Mouse (Mus musculus): ENCODE measurements around the gene Zp1. TPM values are rescaled to one million over a fixed set of nuclear protein-coding genes. Genes with fewer than 3 reads are reported as not detected.

Gene Zp1
- not detected for total RNA-seq (2021)
- long read RNA-seq, experiment 1: 0 reads
- long read RNA-seq, experiment 2: 0 reads

DNA sequence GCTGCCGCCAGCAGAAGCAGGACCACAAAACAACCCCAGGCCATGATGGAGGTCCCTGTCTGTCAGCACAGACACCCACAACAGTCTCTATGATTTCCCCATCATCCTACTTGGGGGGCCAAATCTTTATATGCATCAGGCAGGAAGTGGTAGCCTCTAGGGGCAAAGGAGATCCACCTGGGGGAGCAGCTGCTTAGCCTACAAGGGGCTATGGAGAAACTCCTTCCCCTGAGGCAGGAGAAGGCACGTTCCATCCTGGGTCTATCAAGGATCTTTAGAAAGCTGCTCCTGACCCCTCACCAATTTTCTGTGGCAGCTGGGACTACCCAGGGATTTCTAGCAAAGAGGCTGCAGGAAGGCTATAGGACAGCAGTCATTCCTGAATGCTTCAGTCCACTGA is at the start of gene Zp1:
TSS of gene Zp1 (minus strand) at position 101 of the 400 bp plus-strand sequence.
- DNase-seq (ENCODE audit: low spot score in 2 of 2): no peak
- intact Hi-C loops (cut with DNase I): no loop called here

DNA sequence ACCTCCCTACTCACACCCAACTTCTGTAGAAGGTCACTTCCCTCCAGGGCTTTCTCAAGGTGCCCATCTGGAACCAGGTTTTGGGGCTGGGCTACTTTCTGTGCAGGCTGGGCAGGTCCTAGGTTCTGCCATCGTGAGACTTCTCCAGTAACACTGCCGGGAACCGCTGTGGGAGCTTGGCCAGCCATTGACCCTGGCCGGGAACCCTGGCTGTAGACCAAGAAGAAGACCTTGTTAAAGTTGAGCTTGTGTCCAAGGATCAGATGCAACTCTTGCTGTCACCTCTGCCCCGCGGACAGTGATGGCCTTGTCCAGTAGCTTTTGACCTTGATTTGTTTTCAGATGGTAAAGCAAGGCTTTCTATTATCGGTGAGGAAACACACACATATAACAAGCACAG is 48.1 kb upstream of the Zp1 start:
- intact Hi-C loops (cut with DNase I): no loop called here
- no peak for DNase-seq (ENCODE audit: low spot score in 2 of 2)

- intact Hi-C loops (cut with DNase I): no loop called here
- no peak for DNase-seq (ENCODE audit: low spot score in 2 of 2)
Observed at GRCm38 (mm10) chr19:10965721-10966120, 45.3 kb upstream of the Zp1 start.

DNA sequence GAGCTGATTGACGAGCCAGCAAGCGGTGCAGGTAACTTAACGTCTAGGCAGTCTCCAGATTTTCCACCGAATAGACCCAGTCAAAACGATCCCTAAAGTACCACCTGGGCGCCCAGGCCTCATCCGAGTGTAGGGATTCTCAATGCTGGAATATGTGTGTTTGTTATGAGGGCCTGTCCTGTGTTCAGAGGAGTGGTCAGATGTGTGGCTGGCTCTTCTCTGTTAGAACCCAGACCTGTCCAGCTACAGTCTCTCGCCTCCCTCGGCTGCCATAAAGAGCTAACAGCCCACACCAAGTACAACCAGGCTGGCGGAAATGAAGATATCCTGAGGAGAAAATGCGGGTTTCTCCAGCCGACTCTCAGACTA is 39.5 kb upstream of the Zp1 start:
- no peak for DNase-seq (ENCODE audit: low spot score in 2 of 2)
- intact Hi-C loops (cut with DNase I): loop anchor here (5.0 to 10.0 kb wide), 2 partner anchors 245 to 293 kb away; no protein-coding TSS in a partner anchor

DNA sequence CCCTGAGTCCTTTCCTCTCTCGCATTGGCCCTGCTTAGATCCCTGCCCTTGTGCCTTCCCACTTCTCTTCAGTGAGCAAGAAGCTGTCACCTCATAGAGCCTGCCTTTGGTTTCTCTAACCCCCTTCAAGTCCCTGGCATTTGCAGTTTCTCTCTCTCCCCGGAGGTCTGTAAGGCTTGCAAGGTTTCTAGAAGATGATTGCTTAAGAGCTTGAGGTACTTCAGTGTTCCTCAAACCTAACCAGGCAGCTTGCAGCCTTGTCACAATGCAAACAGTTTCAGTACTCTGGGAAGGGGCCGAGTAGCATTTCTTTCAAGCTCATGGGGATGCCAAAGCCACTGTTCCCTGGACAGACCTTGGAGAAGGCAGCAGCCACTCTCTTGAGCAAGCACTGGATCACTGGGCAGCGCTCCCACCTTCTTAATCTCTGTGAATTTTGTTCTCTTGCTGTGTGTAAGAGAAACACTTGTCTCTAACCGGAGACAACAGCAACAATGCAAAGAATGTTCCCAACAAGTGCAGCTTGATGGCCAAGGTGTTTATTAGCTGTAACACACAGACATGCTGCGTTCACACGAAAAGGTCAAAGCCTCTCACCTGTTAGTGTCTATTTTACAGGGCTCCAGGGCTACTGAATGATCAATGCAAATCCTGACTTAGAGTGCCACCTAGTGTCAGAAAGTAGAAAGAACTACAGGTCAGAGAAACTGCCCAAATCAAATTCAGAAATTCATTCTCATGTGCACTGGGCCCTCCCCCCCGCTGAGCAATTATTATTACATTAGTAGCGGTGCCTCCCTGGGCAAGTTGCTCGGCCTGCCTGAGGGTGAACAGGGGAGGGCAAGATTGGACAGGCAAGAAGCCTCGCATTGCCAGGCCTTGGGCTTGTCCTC is 38.9 kb upstream of the Zp1 start:
- peak; percentile 67 for DNase-seq (ENCODE audit: low spot score in 2 of 2)
- intact Hi-C loops (cut with DNase I): loop anchor here (5.0 to 10.0 kb wide), 2 partner anchors 245 to 292 kb away; no protein-coding TSS in a partner anchor

- DNase-seq (ENCODE audit: low spot score in 2 of 2): peak; percentile 26 to 64
- intact Hi-C loops (cut with DNase I): loop anchor here (10.0 kb wide), 1 partner anchor 237 kb away; no protein-coding TSS in a partner anchor
Observed at GRCm38 (mm10) chr19:10952021-10952939, 31.8 kb upstream of the Zp1 start.

GRCm38 (mm10) chr19:10949558-10949957 is 29.1 kb upstream of the Zp1 start:
- peak in 1 of 2 experiments; percentile 20 for DNase-seq (ENCODE audit: low spot score in 2 of 2)
- intact Hi-C loops (cut with DNase I): loop anchor here (5.0 kb wide), 1 partner anchor 42 kb away; no protein-coding TSS in a partner anchor

DNA sequence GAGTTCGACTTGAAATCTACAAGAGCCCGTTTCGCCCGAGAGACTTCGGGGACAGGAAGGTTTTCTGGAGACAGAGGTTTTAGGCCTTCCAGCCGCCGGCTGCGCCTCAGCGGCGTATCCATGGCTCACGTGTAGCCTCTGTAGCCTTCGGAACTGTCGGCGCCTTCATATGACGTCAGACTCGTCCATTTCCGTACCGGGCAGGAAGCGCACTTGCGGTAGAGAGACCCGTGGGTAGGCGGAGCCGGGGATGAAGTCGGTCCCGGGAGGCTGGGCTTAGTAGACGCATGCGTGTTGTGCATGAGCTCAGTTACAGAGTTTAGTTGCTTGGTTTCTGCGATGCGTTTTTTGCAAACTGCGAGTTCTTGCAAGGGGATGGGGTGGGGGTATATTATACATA is 28.7 kb upstream of the Zp1 start, which contains the start of gene Ccdc86:
TSS of gene Ccdc86 (minus strand) at position 155 of the 400 bp plus-strand sequence.
- intact Hi-C loops (cut with DNase I): loop anchor here (5.0 kb wide), 1 partner anchor 42 kb away; no protein-coding TSS in a partner anchor
- peak; percentile 98 for DNase-seq (ENCODE audit: low spot score in 2 of 2)

DNA sequence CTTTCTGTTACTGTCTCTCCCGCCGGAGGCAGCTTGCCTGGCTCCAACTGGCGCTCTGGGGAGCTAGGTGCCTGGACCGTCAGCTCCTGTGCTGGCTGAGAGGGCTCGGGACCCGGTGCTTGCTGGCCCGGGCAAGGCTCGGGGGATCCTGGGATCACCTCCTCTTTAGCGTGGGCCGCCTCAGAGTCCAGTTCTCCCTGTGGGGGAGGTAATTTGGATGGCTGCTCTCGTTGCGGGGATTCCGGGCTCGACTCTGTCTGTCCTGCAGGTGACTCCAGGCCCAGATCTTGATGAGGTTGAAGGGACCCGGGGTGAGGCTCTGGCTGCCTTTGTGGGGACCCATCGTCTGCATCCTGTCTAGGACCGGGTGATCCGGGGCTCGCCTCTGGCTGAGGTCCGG is 28.0 kb upstream of the Zp1 start:
- no peak for DNase-seq (ENCODE audit: low spot score in 2 of 2)
- intact Hi-C loops (cut with DNase I): loop anchor here (5.0 kb wide), 1 partner anchor 41 kb away; no protein-coding TSS in a partner anchor

DNA sequence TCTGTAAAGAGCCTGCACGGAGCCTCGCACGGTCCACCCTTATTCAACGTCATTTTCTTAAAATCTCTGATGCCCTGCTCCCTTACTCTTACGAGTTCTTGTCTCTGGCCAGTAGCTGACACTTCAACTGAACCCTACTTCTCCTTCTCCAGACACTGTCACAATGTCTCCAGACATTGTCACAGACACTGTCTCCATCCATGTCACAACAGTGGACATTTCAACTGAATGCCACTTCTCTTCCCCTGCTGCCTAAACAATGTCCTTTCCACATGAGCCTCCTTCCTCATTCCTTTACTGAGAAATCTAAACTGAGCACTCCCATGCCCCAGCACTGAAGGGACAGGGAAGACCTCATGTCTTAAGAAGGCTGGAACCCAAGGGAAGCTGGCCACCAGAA is 26.8 kb upstream of the Zp1 start:
- DNase-seq (ENCODE audit: low spot score in 2 of 2): no peak
- intact Hi-C loops (cut with DNase I): loop anchor here (5.0 kb wide), 1 partner anchor 40 kb away; no protein-coding TSS in a partner anchor

- DNase-seq (ENCODE audit: low spot score in 2 of 2): no peak
- intact Hi-C loops (cut with DNase I): loop anchor here (5.0 kb wide), 1 partner anchor 39 kb away; no protein-coding TSS in a partner anchor
Observed at GRCm38 (mm10) chr19:10946506-10946905, 26.1 kb upstream of the Zp1 start.

- intact Hi-C loops (cut with DNase I): loop anchor here (5.0 kb wide), 1 partner anchor 47 kb away; the partner anchor contains the start of gene Prpf19
- DNase-seq (ENCODE audit: low spot score in 2 of 2): no peak
Observed at GRCm38 (mm10) chr19:10943955-10944354, 23.5 kb upstream of the Zp1 start.

- intact Hi-C loops (cut with DNase I): loop anchor here (5.0 kb wide), 1 partner anchor 44 kb away; the partner anchor contains the start of gene Prpf19
- DNase-seq (ENCODE audit: low spot score in 2 of 2): peak in 1 of 2 experiments; percentile 15
Observed at GRCm38 (mm10) chr19:10940801-10941457, 20.5 kb upstream of the Zp1 start.

GRCm38 (mm10) chr19:10940097-10940800 is 19.8 kb upstream of the Zp1 start:
- peak; percentile 74 for DNase-seq (ENCODE audit: low spot score in 2 of 2)
- intact Hi-C loops (cut with DNase I): loop anchor here (5.0 kb wide), 1 partner anchor 43 kb away; the partner anchor contains the start of gene Prpf19

- no peak for DNase-seq (ENCODE audit: low spot score in 2 of 2)
- intact Hi-C loops (cut with DNase I): no loop called here
Observed at GRCm38 (mm10) chr19:10938771-10939170, 18.3 kb upstream of the Zp1 start.

DNA sequence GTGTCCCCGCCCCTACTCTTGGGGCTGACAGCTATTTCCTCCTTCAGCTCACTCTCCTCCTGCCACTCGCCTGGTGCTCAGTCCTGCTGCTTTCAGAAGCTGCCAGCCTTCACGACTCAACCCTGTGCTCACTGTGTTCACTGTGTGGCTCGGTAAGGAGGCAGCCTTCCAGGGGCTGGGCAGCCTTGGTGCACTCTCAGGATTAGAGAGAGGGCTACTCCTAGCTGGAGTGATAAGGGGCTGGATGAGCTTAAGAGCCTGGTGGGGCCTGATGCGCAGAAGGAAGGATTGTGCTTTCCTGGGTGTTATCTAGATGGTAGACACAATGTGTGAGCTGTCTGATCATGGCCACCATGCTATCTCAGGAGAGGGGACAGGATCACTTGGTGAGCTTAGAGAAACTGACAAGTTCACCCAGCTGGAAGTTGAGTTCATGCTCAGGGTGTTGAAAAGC is 16.7 kb upstream of the Zp1 start, which contains the start of gene Ptgdr2:
TSS of gene Ptgdr2 (plus strand) at position 51 of the 454 bp plus-strand sequence.
- no peak for DNase-seq (ENCODE audit: low spot score in 2 of 2)
- intact Hi-C loops (cut with DNase I): no loop called here

DNA sequence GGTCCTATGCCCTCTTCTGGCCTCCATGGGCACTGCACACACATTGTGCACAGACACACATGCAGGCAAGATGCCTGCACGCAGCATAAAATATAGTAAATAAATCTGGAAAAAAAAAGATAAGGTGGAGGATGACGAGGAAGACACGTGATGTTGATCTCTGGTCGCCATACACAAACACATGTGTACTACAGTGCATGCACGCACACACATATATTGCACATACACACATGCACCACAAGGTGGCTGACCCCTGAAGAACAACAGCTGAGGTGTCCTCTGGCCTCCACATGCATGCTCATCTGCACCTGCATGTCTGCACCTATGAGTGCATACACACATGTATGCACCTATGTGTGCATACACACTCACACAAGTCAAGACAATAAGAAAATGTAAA is 15.6 kb upstream of the Zp1 start:
- intact Hi-C loops (cut with DNase I): no loop called here
- no peak for DNase-seq (ENCODE audit: low spot score in 2 of 2)

GRCm38 (mm10) chr19:10935029-10935428 is 14.6 kb upstream of the Zp1 start:
- peak; percentile 40 to 41 for DNase-seq (ENCODE audit: low spot score in 2 of 2)
- intact Hi-C loops (cut with DNase I): no loop called here
